In the genomic region with DNA sequence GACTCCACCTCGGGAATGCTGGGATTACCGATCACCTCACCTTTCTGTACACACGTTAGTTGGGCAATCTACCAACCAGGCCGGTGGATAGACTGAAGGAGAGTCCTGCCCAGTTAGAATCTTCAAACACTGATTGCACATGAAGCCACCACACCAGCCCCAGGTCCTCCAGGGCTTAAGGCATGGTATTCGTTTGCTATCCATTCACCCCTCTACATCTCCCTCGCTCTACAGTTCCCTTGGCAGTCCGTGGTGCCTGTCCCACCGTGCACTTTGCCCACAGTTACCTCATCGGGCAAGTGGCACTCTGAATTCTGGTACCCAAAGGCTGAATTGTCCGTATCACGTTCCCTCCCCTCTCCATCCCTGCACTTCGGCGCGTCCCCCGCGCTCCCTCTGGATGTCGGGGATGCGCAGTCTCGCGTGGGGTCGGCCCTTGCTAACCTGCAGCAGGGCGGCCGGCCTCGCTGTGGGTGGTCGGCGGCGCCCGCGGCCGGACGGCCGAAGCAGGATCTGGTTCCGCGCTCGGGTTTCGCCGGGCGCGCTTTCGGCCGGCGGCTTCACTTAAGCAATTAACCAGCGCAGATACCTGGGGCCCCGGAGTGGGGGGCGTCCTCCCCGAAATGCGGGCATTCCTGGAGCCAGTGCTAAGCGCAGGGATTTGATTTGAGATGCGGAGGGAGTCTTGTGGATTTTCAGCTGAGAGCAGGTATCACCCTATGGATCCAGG, we compare ENCODE assay signal across 13 mouse cellular contexts. TPM values are rescaled to one million over a fixed set of nuclear protein-coding genes. Genes with fewer than 3 reads are reported as not detected.
DNase-seq lines count a peak whose midpoint lies in the region; ATAC-seq and TF ChIP-seq lines count a peak whose summit lies in the region.
"Had no signal": no experiment of that assay in that cellular context is flagged by ENCODE, and none has a peak within 500 bp of the region (broad histone marks: within the 10 kb centered on the region; RNA-seq: fewer than 3 reads in every experiment).

No protein-coding gene starts in this region.

- no peak overlapping the region for H3K27ac ChIP-seq in liver, adult 2 months (replicated peaks; ENCODE audit: insufficient read depth, low read depth, low read length)
- no peak overlapping the region for H3K27ac ChIP-seq in liver, postnatal 0 days (ENCODE audit: low read depth)
- no peak overlapping the region for H3K27ac ChIP-seq in embryonic facial prominence, embryonic 11.5 days (replicated peaks; ENCODE audit: low read depth, low read length)
- no peak overlapping the region for H3K27ac ChIP-seq in liver, embryonic 13.5 days
- H3K27ac ChIP-seq: left cerebral cortex, adult 2 months had no signal

- H3K4me3 ChIP-seq in liver, adult 2 months (ENCODE audit: insufficient read depth, low read depth, low read length) = peak overlapping the region; percentile 30; the same call in 1 of the 2 replicates
- no peak overlapping the region for H3K4me3 ChIP-seq in liver, postnatal 0 days (ENCODE audit: low read depth, low read length)
- peak overlapping the region; percentile 25 for H3K4me3 ChIP-seq in embryonic facial prominence, embryonic 11.5 days (ENCODE audit: low read depth, low read length)
- peak overlapping the region; percentile 7; the same call in 1 of the 2 replicates for H3K4me3 ChIP-seq in liver, embryonic 13.5 days (replicated peaks)
- H3K4me3 ChIP-seq: left cerebral cortex, adult 2 months had no signal

- H3K79me2 ChIP-seq in liver, adult 2 months (ENCODE audit: control insufficient read depth, insufficient read depth, low read length) = no peaks in the 10 kb centered on the region

- peak; percentile 50 for DNase-seq in embryo, embryonic 10.5 days (ENCODE audit: low spot score)
- DNase-seq in embryo, embryonic 9.5 days (ENCODE audit: extremely low spot score) = no peak
- no peak for DNase-seq in liver, adult 2 months (ENCODE audit: extremely low read depth, low read depth, low spot score)
- no peak for DNase-seq in liver, postnatal 0 days
- DNase-seq in embryonic facial prominence, embryonic 11.5 days (ENCODE audit: low spot score) = peak; percentile 52
- no peak for DNase-seq in liver, embryonic 13.5 days
- no peak for DNase-seq in adrenal gland, adult 2 months
- DNase-seq in layer of hippocampus, adult 18-20 months (ENCODE audit: low spot score in 2 of 2) = no peak
- DNase-seq: kidney, adult 2 months; right cerebral cortex, postnatal 4 days had no signal

- H3K27me3 ChIP-seq in liver, adult 2 months (ENCODE audit: control insufficient read depth, insufficient read depth, low read length) = peaks cover 25% of the 10 kb centered on the region
- peaks cover 97% of the 10 kb centered on the region for H3K27me3 ChIP-seq in liver, postnatal 0 days (ENCODE audit: insufficient read depth, low read length)
- peaks cover 91% of the 10 kb centered on the region for H3K27me3 ChIP-seq in embryonic facial prominence, embryonic 11.5 days (ENCODE audit: control insufficient read depth, insufficient read depth, low read length)
- H3K27me3 ChIP-seq in liver, embryonic 13.5 days = peaks cover 99% of the 10 kb centered on the region

- no peak for TF ChIP-seq CTCF in liver, adult 2 months (IDR thresholded peaks at IDR 0.05; ENCODE audit: low read depth, low read length)
- TF ChIP-seq CTCF in liver, postnatal 0 days (IDR thresholded peaks at IDR 0.05; ENCODE audit: low read depth) = no peak

- no peak overlapping the region for H3K4me2 ChIP-seq in liver, postnatal 0 days (ENCODE audit: low read depth, low read length)
- H3K4me2 ChIP-seq in embryonic facial prominence, embryonic 11.5 days (ENCODE audit: low read depth, low read length) = peak overlapping the region; percentile 42
- H3K4me2 ChIP-seq in liver, embryonic 13.5 days = peak overlapping the region; percentile 35

- H3K9ac ChIP-seq in liver, adult 2 months (ENCODE audit: low read depth, low read length) = peak overlapping the region; percentile 38; the same call in 1 of the 2 replicates
- no peak overlapping the region for H3K9ac ChIP-seq in liver, postnatal 0 days (replicated peaks)
- H3K9ac ChIP-seq in embryonic facial prominence, embryonic 11.5 days (replicated peaks; ENCODE audit: low read length) = peak overlapping the region; percentile 37
- no peak overlapping the region for H3K9ac ChIP-seq in liver, embryonic 13.5 days

- ATAC-seq in liver, postnatal 0 days = no peak
- ATAC-seq in embryonic facial prominence, embryonic 11.5 days (replicated peaks; ENCODE audit: insufficient number of reproducible peaks, low FRiP score, low TSS enrichment, low read depth) = no peak
- no peak for ATAC-seq in liver, embryonic 13.5 days (ENCODE audit: low read depth)

- TF ChIP-seq POLR2A in liver, adult 2 months (IDR thresholded peaks at IDR 0.05; ENCODE audit: extremely low read depth, insufficient read depth, low read length) = no peak

- H3K4me1 ChIP-seq in liver, adult 2 months (ENCODE audit: control insufficient read depth, insufficient read depth, low read length) = no peaks in the 10 kb centered on the region
- no peaks in the 10 kb centered on the region for H3K4me1 ChIP-seq in liver, postnatal 0 days (ENCODE audit: insufficient read depth)
- H3K4me1 ChIP-seq in embryonic facial prominence, embryonic 11.5 days (ENCODE audit: control insufficient read depth, insufficient read depth, low read length) = peaks cover 9% of the 10 kb centered on the region
- H3K4me1 ChIP-seq in liver, embryonic 13.5 days (replicated peaks) = 0 out of 2 replicates have a peak, but pooled peaks cover 8% of the 10 kb centered on the region

- 4% methylated on average over 49 of the region's 49 CpGs for WGBS in liver, adult 2 months
- 2% methylated on average over 49 of the region's 49 CpGs for WGBS in liver, postnatal 0 days (ENCODE audit: insufficient replicate concordance)
- WGBS in embryonic facial prominence, embryonic 11.5 days = under 1% methylated on average over 49 of the region's 49 CpGs
- WGBS in liver, embryonic 13.5 days (ENCODE audit: insufficient replicate concordance) = 2% methylated on average over 49 of the region's 49 CpGs

- TF ChIP-seq EP300 in liver, postnatal 0 days (IDR thresholded peaks at IDR 0.05; ENCODE audit: low read depth) = no peak

- no peaks in the 10 kb centered on the region for H3K36me3 ChIP-seq in liver, adult 2 months (ENCODE audit: control insufficient read depth, insufficient read depth, low read length)
- H3K36me3 ChIP-seq in liver, postnatal 0 days (replicated peaks; ENCODE audit: insufficient read depth, low read length) = no peaks in the 10 kb centered on the region
- H3K36me3 ChIP-seq in embryonic facial prominence, embryonic 11.5 days (replicated peaks; ENCODE audit: control insufficient read depth, insufficient read depth, low read depth, low read length) = no peaks in the 10 kb centered on the region
- H3K36me3 ChIP-seq in liver, embryonic 13.5 days = no peaks in the 10 kb centered on the region

- H3K9me3 ChIP-seq in liver, postnatal 0 days (ENCODE audit: low read length) = no peaks in the 10 kb centered on the region
- no peaks in the 10 kb centered on the region for H3K9me3 ChIP-seq in embryonic facial prominence, embryonic 11.5 days (replicated peaks; ENCODE audit: control insufficient read depth, low read length)
- H3K9me3 ChIP-seq in liver, embryonic 13.5 days (replicated peaks) = no peaks in the 10 kb centered on the region

RNA-seq across cellular contexts. Expression of a gene that starts 3.7 kb away (rescaled TPM):
- 1.3 and 1.4 TPM in 2 replicates for total RNA-seq in liver, adult 2 months (2014; rRNA removed)
- polyA plus RNA-seq in liver, adult 2 months (2012; rRNA removed) = 3.1 and 3.4 TPM in 2 replicates
- polyA plus RNA-seq in liver, postnatal 0 days (2015; fragmentation: Nextera tagmentation; extraction: Ambion mirVana) = 2.7 and 3.1 TPM in 2 replicates
- 19.6 and 24.5 TPM in 2 replicates for polyA plus RNA-seq in embryonic facial prominence, embryonic 11.5 days (2014; fragmentation: Nextera tagmentation; extraction: Ambion mirVana)
- 5.6 and 5.9 TPM in 2 replicates for polyA plus RNA-seq in liver, embryonic 13.5 days (2015; fragmentation: Nextera tagmentation; extraction: Ambion mirVana)
- total RNA-seq in adrenal gland, adult 2 months (2021) = under 1 TPM; 0.52 to 0.73 TPM
- polyA plus RNA-seq in adrenal gland, adult 2 months (2012; rRNA removed) = 0.92 and 2.3 TPM in 2 replicates
- total RNA-seq in layer of hippocampus, adult 18-20 months (2021) = under 1 TPM; 0.48 to 0.92 TPM
- total RNA-seq: megakaryocyte-erythroid progenitor cell, adult 5-6 weeks; neutrophil, adult 5-6 weeks had no signal

RNA-seq across cellular contexts. Expression of a gene that starts 27.7 kb away (rescaled TPM):
- total RNA-seq in liver, adult 2 months (2014; rRNA removed) = 23.6 and 29.5 TPM in 2 replicates
- 22.7 and 29.8 TPM in 2 replicates for polyA plus RNA-seq in liver, adult 2 months (2012; rRNA removed)
- 12.9 and 13.7 TPM in 2 replicates for polyA plus RNA-seq in liver, postnatal 0 days (2015; fragmentation: Nextera tagmentation; extraction: Ambion mirVana)
- 50.0 and 52.5 TPM in 2 replicates for polyA plus RNA-seq in embryonic facial prominence, embryonic 11.5 days (2014; fragmentation: Nextera tagmentation; extraction: Ambion mirVana)
- 25.6 and 26.9 TPM in 2 replicates for polyA plus RNA-seq in liver, embryonic 13.5 days (2015; fragmentation: Nextera tagmentation; extraction: Ambion mirVana)
- 10 to 100 TPM; 31.8 to 35.6 TPM for total RNA-seq in adrenal gland, adult 2 months (2021)
- 62.7 and 65.6 TPM in 2 replicates for polyA plus RNA-seq in adrenal gland, adult 2 months (2012; rRNA removed)
- total RNA-seq in layer of hippocampus, adult 18-20 months (2021) = 10 to 100 TPM; 36.6 to 37.2 TPM

RNA-seq across cellular contexts. Expression of a gene that starts 35.4 kb away (rescaled TPM):
- total RNA-seq in liver, adult 2 months (2014; rRNA removed) = 0.07 TPM in 1 of 2 replicates, not detected in the other
- polyA plus RNA-seq in liver, adult 2 months (2012; rRNA removed) = 0.06 and 0.07 TPM in 2 replicates
- polyA plus RNA-seq in liver, postnatal 0 days (2015; fragmentation: Nextera tagmentation; extraction: Ambion mirVana) = 0.04 and 0.05 TPM in 2 replicates
- polyA plus RNA-seq in embryonic facial prominence, embryonic 11.5 days (2014; fragmentation: Nextera tagmentation; extraction: Ambion mirVana) = 15.1 and 15.7 TPM in 2 replicates
- polyA plus RNA-seq in liver, embryonic 13.5 days (2015; fragmentation: Nextera tagmentation; extraction: Ambion mirVana) = 0.14 and 0.22 TPM in 2 replicates
- total RNA-seq in adrenal gland, adult 2 months (2021) = 1 to 10 TPM; 3.3 to 6.3 TPM
- 14.4 and 15.2 TPM in 2 replicates for polyA plus RNA-seq in adrenal gland, adult 2 months (2012; rRNA removed)
- under 1 TPM; 0.69 to 0.96 TPM for total RNA-seq in layer of hippocampus, adult 18-20 months (2021)
- total RNA-seq: megakaryocyte-erythroid progenitor cell, adult 5-6 weeks; neutrophil, adult 5-6 weeks had no signal

RNA-seq across cellular contexts. Expression of a gene that starts 47.2 kb away (rescaled TPM):
- not detected in 2 replicates for total RNA-seq in liver, adult 2 months (2014; rRNA removed)
- polyA plus RNA-seq in liver, adult 2 months (2012; rRNA removed) = not detected in 2 replicates
- not detected in 2 replicates for polyA plus RNA-seq in liver, postnatal 0 days (2015; fragmentation: Nextera tagmentation; extraction: Ambion mirVana)
- polyA plus RNA-seq in embryonic facial prominence, embryonic 11.5 days (2014; fragmentation: Nextera tagmentation; extraction: Ambion mirVana) = 4.4 and 4.7 TPM in 2 replicates
- polyA plus RNA-seq in liver, embryonic 13.5 days (2015; fragmentation: Nextera tagmentation; extraction: Ambion mirVana) = 0.13 and 0.14 TPM in 2 replicates
- under 1 TPM; 0.09 to 0.38 TPM for total RNA-seq in adrenal gland, adult 2 months (2021)
- 0.62 and 0.66 TPM in 2 replicates for polyA plus RNA-seq in adrenal gland, adult 2 months (2012; rRNA removed)
- not detected for total RNA-seq in layer of hippocampus, adult 18-20 months (2021)
- total RNA-seq: megakaryocyte-erythroid progenitor cell, adult 5-6 weeks; neutrophil, adult 5-6 weeks had no signal

Comparison
In these comparisons a context has a peak if more than half of its experiments do, and no peak if none do; other contexts are left out.
1. DNase-seq: peak in embryo, embryonic 10.5 days (single experiment) and embryonic facial prominence, embryonic 11.5 days (single experiment); none in embryo, embryonic 9.5 days (single experiment), liver, adult 2 months (single experiment), liver, postnatal 0 days (single experiment), liver, embryonic 13.5 days (single experiment), adrenal gland, adult 2 months (single experiment) and layer of hippocampus, adult 18-20 months (0 of 2).
2. H3K9ac ChIP-seq: peak in liver, adult 2 months (single experiment) and embryonic facial prominence, embryonic 11.5 days (single experiment); none in liver, postnatal 0 days (single experiment) and liver, embryonic 13.5 days (single experiment).
3. RNA of a gene that starts 35.4 kb away (polyA plus RNA-seq): 14.4 to 15.2 TPM in adrenal gland, adult 2 months and 15.1 to 15.7 TPM in embryonic facial prominence, embryonic 11.5 days; 0.14 to 0.22 TPM in liver, embryonic 13.5 days, 0.06 to 0.07 TPM in liver, adult 2 months and 0.04 to 0.05 TPM in liver, postnatal 0 days; every median in the first group is over 10 times any median in the second.